Mouse (Mus musculus): Measurements from ENCODE around the gene Cracr2b. TPM values are rescaled to one million over a fixed set of nuclear protein-coding genes. Genes with fewer than 3 reads are reported as not detected.

Gene Cracr2b
- 10 to 100 TPM; 11.2 to 12.5 TPM for total RNA-seq (2021)
- long read RNA-seq, experiment 1, partial matches to known transcripts, result 2 of 7 reads
- long read RNA-seq, experiment 1, other reads (novel, unspliced or antisense), result 3 of 7 reads
- long read RNA-seq, experiment 2, partial matches to known transcripts, result 9 of 26 reads
- long read RNA-seq, experiment 2, other reads (novel, unspliced or antisense), result 16 of 26 reads

DNA sequence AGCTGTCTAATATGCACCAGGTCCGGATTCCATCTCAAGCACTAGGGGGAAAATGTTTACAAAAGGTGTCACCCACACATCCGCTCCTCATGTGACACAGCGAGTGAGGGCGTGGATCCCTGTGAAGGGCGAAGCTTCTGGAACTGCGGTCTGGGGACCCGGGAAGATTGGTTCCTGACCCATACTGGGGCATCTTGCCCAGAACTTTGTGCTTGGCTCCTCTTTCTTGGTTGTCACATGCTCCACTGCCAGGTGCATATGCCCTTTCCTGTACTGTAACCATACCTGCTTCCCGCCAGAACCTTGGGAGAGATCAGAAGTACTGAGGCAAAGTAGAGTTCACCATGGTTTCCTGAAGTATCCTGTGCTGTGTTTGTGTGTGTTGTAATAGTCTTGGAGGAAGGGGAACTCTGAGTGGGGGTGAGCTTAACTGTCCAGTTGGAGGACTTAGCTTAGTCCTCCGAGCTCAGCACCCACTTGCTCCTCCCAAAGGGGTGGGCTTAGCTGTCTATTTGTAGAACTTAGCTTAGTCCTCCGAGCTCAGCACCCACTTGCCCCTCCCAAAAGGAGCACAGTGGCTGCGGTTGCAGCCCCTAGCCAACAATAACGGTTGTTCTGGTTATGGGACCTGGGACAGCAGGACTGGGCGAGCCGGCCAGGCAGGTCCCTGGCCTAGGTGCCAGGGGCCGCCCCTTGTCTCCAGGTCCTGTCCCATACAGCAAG is at the start of gene Cracr2b:
Cracr2b (plus strand) TSS at position 704 of the 723 bp plus-strand sequence.
- peak in 1 of 2 experiments; percentile 31 for DNase-seq (ENCODE audit: low spot score in 2 of 2)

DNA sequence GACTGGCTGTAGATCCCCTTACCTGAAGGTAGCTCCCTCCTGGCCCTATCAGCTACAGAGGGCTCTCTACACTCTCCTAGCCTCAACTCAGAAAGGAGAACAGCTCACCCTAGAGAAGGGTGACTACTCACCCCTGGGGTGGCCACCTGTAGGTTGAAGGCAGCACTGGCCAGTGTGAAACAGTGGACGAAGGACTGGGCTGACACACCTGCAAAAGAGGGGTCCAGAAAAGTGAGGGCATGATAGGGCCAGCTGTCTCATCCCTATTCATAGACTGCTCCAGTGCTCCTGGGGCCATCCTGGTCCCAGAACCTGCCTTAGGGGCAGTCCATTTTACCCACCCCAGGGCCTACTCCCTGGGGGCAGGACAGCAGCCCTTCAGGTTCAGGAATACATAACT is 49.2 kb upstream of the Cracr2b start:
- DNase-seq (ENCODE audit: low spot score in 2 of 2), result no peak

DNA sequence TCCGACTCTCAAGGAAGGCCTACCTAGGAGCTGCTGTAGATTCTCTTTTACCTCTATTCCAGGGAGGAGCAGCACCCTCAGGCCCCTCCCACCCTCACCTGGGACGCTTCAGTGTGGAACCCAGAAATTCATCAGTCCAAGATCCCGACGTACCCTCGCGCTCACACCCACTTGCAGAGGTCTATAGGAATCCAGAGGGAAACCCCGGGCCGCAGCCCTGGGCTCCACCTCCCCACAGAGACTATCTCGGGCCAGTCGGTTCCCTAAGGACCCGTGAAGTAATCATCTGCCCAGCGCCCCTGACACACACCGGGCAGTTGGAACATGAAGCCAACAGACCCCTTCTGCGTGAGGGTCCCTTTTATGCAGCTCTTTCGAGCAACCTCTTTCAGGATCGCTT is 47.6 kb upstream of the Cracr2b start:
- no peak for DNase-seq (ENCODE audit: low spot score in 2 of 2)

DNA sequence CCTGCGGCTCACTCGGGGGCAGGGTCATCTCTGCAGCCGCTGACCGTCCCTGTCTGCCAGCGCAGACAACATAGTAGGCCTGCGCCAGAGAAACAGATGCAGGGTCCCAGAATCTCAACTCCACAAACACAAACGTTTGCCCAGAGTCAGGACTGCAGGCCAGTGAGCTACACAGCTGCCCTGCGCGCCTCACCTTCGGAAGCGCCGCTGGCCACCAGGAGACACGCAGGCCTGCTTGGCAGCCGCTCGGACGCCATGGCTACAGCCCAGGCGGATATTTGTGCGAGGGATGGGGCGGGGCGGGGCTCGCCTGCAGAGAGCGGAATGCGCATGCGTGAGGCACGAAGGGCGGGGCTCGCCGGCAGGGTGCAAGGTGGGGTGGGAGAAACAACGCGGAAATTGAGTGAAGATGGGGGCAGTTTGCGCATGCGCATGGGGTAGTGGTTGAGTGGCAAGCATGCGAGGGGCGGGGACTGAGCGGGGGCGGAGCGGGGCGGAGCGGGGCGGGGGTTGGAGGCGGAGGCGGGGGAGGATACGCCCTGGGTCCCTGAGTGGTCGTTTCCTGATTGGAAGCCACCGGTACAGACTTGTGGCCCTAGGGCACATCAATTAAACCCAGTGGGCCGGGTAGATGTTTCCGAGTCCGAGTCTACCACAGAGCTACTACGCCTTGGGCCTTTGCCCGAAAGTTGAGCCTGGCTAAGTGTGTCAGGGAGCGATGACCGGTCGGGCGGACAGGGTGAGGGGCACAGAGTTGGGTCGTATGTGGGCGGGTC is 46.9 kb upstream of the Cracr2b start, which contains the start of gene Gatd1:
Gatd1 (minus strand) TSS at position 328 of the 776 bp plus-strand sequence.
- peak; percentile 99 for DNase-seq (ENCODE audit: low spot score in 2 of 2)

DNA sequence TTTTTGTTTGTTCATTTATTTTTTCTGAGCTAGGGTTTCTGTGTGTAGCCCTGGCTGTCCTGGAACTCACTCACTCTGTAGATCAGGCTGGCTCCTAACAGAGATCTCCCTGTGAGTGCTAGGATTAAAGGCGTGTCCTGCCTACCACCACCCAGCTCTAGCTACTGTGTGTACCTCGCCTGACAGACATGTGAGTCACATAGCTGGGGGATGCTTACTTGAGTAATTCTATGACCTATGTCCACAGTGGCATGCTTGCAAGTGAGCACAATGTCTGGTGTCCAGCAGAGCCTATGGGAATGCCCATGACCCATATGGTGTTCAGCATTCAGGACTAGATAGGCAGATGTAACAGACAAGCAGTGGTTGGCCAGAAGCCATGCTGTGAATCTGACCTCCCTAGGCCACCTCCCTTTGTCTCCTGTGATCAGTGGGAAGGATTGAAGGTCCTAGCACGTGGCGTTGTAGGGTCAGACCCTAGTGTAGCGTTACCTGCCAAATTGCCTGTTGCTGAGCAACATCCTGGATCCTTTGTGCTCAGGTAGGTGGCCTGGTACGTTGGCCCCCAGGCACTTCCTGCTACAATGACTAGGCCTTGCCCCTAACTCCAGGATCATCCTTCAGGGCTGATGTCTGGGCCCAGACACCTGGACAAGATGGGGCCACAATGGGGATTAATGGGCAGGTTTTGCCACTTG is 44.6 kb upstream of the Cracr2b start:
- DNase-seq (ENCODE audit: low spot score in 2 of 2), result no peak

DNA sequence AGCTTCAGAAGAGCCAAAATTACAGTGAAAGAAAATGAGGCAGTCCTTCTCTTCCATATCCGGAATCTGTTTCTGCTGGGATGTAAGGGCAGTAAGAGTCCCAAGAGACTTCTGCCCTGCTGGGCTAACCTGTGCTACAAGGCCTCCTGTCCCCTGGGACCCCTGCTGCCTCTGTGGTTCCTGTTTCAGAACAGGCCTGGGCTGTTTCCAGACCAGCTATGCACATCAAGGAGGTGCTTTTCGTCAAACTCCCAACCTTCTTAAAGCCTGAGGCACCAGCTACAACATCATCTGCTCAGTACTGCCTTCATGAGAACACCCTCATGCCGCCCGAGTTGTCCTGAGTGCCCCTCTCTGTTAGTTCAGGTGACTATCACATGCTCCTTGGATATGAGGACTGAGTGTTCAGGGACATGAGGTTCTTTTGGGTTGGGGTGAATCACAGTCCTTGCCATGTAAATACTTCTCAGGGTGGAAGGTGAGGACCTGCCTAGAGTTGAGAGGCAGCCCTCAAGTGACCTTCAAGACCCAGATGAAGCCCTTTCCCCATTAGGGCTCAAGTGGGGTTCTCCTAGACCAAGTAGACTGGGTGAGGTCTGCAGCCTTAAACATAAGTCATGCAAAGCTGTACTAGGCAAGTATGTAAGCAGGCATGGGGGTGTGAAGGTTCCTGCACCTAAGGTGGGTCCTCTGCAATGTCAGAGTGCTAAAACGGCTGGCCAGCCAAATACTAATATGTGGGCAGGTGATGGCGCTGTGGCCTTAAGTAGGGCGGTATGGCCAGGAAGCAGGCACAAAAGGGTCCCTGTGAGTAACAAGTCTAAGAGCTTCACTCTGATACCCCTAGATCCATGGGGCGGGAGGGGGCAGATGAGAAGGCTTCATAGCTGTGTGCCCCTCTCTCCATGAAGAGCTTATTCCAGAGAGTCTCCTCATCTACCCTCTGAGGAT is 42.9 kb upstream of the Cracr2b start:
- DNase-seq (ENCODE audit: low spot score in 2 of 2), result no peak

DNA sequence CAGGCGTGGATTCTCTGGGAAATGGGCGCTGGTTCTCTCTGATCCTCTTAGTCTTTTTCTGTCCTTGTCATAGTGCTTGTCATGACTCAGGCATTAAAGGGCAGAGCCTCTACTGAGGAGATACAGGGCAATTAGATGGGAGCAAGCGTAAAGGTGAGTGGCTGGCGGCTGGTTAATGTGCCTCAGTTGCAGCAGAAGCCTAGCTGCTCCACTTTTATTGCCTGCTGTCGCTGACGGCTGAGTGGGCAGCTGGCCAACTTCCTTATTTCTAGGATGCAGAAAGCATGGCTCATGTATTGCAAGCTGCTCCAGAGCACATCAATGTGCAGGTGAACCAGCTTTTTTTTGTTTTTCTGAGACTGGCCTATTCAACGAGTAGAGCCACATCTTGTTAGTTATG is 41.9 kb upstream of the Cracr2b start:
- no peak for DNase-seq (ENCODE audit: low spot score in 2 of 2)

DNA sequence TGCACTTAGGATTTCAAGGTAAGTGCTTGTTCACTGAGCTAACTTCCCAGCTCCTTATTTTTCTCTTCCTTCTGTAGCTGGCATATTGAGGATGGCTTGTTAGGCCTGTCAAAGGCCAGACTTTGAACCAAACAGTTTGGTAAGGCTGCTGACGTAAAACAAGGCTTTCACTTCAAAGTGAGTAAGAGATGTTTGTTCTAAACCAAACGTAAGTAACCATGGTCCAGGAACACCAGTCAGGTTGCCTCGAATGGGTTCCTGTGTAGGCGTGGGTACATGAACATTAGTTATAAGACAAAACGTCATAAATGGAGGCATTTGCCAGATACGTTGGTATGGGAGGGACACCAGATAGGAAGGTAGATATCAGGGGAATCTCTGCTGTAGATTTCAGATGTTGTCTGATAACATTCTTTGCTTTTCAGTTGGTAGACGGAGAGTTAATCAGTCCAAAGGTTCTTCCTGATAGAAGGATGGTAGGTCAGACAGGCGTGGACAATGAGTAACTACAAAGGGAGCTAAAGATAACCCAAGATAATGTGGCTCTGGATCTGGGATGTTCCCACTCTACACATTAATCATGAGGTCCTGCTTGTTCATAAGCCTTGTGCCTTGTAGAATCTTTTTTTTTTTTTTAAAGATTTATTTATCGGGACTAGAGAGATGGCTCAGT is 40.7 kb upstream of the Cracr2b start:
- DNase-seq (ENCODE audit: low spot score in 2 of 2), result no peak

DNA sequence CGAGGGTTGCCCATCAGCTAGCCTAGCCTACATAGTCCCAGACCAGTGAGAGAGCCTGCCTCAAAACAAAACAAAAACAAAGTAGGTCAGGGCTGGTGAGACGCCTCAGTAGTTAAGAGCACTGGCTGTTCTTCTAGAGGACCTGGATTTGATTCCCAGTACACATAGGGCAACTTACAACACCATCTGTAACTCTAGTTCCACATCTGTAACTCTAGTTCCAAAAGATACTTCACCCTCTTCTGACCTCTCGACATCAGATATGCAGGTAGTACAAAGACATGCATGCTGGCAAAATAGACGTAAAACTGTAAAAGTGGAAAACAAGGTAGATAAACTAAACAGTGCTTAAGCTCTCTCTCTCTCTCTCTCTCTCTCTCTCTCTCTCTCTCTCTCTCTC is 37.1 kb upstream of the Cracr2b start:
- no peak for DNase-seq (ENCODE audit: low spot score in 2 of 2)

DNA sequence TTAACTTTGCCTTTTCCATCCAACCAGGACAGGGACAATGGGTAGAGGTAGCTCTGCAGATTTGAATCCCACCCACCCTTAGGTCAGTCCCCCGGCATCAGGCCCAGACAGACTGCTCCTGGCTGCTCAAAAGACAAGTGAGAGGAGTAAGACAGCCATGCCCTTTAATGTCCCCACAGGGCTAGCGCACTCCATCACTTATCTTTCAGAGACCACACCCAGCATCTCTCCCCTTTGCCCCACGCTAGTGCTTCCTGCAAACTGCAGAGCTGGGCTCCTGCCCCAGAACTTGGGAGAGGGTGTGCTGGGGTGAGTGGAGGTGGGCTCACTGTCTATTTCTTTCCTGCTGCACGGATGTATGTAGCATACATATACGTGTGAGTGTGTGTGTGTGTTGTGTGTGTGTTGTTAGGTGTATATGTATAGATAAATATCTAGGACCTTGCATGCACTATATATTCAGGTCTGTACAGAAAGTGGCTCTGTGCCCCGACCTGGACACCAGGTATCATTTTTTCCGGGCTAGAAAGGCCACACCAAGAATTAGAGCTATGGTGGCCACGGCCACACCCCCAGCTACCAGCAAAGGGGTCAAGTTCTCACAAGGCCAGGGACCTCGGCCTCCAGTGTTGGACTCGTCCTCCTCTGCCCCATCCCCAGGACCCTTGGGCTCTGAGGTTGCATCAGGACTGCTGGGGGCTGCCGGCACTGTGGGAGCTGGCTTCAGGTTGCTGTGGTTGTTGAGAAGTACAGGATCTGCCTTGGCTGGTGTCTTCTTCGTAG is 33.8 kb upstream of the Cracr2b start:
- DNase-seq (ENCODE audit: low spot score in 2 of 2), result no peak

DNA sequence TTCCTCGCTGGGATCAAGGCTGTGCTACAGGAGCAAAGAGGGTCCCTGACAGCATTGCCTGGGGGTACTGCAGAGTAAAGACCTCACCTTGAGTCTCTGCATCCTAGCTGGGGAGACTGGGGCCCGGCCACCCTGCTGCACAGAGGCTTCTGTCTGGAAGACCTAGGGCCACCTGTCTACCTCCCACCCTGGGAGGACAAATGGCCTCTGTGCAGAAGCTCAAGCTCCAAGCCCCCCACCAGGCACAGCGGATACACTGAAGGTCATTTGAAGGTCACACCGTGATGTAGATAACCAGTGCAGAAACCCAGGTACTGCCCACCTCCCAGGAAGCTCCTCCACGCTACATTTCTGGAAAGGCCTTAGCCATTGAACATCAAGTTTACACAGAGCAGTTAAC is 32.2 kb upstream of the Cracr2b start:
- no peak for DNase-seq (ENCODE audit: low spot score in 2 of 2)

DNA sequence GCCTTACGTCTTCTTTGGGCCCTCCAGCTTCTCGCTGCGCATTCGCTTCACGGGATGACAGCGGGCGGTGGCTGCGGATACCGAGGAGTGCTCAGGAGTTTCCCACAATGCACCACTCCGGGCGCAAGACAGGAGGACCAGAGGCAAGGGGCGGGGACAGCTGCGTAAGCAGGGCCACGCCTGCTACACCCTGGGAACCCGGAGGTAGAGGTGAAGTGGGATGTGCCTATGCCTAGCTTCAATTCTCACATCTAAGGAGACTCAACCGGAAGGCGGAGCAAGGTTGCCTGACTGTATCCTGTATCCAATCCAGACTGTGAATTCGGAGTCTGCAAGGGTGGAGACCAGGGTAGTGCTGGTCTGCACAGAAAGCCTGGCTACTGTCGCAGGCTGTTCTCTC is 31.6 kb upstream of the Cracr2b start, which contains the start of gene Cend1:
Cend1 (minus strand) TSS at position 182 of the 400 bp plus-strand sequence.
- DNase-seq (ENCODE audit: low spot score in 2 of 2), result no peak

DNA sequence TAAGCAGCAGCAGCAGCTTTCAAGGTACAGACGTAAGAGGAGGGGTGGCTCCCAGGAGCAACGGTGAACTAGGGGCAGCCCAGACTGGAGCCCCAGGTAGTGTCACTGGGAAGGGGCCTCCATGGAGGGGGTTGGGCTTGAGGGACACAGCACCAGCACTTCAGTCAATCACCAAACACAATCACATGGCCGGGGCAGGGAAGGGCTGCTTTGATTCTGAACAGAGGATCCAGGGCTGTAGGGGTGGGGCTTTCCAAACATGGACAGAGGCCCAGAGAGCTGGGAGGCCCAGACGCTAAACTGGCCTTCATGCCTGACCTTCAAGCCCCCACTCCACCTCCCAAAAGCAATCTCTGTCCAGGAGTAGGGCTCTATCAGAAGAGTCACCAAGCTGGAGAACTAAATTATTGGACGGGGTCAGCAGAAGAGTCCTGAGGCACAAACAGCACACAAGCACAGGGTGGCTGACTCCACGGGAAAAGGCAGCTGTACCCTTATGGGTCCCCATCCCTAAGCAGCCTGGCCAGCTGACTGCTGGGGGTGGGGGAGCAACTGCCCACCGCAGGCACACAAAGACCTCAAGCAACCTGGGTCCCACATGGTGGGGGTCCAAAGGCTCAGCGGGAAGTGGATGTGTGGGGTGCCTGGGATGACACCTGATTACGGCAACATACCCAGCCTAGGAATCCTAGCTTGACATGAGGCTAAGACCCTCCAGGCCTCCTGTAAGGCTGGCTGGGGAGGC is 30.9 kb upstream of the Cracr2b start:
- DNase-seq (ENCODE audit: low spot score in 2 of 2), result no peak

DNA sequence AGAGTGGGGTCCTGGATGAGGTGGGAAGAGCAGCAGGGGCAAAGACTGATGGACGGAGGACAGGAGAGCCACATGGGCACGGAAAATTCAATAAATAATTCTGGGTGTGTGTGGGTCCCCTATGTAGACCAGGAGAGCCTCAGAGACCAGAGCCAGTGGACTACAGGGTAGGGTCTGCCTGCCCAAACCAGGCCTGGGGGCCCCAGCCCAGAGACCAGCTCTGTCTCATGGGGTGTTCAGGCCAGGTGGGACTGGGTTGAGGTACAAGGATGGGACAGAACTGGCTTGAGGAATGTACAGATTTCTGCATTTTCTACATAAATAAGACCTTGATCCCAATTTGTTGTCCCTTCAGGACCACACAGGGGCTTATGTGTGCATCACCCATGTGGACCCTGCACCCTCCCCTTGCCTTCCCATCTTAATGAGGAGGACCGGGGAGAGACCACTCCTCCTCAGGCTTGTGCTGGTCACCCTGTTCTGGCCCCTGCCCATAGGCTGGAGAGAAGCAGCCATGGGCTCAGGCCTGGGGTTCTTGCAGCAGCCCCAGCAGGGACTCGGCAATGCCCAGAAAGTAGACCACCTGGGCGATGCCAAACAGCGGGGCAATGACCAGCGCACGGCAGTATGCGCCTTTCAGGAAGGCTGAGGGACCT is 30.2 kb upstream of the Cracr2b start:
- no peak for DNase-seq (ENCODE audit: low spot score in 2 of 2)

DNA sequence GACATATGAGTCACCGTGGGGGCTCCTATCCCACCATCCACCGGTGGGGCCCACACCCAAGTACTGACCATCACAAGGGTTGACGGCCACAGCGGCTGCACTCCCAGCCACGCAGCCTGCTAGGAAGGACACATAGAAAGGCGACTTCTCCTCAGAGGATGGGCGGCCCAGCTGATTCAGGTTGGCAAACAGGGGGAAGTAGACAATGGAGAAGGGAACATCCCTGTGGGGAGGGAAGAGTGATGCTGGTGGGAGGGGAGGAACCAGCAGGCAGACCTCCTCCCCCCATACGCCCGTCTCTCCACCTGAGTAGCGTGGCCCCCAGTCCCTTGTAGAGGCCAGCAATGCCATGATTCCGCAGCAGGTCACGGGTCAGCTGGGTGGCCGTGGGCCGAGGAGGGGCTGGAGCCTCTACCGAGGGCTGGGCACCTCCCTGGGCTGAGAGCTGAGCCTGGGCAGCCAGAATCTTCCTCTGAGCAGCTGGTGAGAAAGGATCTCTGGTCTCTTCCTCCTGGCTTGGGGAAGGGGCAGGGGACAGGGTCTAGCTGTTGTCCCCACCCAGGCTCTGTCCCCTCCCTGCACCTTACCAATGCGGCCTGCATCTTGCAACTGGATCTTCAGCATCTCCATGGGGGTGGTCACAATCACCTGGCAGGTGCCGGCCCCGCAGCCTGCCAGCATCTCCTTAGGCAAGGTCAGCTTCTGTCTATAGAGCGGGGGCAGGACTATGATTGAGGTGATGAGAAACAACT is 29.3 kb upstream of the Cracr2b start:
- DNase-seq (ENCODE audit: low spot score in 2 of 2), result no peak

DNA sequence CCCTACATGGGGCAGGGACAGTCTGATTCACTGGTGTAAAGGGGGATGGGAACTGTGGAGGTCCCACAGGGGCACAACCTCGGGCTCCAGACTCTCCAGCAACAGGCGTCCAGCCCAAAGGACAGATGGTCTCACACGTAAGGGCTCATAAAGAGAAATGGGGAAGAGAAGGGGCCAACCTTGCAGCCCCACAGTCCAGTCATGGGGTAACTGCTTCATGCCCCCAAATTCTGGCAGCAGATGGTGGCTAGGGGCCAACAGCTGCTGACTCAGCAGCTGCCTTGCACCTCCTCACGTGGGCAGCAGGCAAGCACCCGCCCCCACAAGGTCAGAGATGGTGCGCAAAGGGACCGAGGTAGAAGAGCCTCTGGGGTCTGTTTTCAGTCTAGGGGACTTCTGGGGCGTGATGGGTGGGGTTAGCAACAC is 28.7 kb upstream of the Cracr2b start:
- peak; percentile 66 to 74 for DNase-seq (ENCODE audit: low spot score in 2 of 2)
